Comparison of ENCODE assay signal across 8 mouse cellular contexts in the genomic region with DNA sequence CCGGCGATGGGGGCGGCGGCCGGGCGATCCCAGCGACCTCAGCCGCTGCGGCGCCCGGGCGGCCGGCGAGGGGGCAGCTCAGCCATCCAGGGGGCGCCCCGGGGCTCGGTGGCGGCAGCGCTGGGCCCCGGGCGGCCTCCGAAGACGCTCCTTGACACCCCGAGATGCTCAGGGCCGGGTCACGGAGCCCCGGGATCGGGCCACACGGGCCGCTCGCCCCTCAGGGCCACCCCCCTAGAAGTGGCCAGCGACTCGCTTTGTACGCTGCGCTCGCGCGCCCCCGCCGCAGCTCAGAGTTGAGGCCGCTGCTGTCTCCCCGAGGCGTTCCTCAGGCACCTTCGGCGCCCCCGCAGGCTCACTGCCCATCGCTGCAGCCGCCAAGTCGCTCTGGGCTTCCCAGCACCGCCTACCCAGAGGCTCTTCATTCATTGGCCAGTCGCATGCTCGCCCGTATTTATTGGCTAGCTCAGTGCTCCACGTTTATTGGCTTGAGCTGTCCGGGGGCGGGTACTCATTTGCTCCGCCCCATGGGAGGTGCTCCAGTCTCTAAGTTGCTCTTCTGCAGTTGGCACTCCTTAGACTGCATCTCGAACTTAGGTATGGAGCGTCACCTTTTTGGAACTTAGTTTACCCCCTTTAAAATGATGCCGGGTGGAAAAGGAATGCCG. TPM values are rescaled to one million over a fixed set of nuclear protein-coding genes. Genes with fewer than 3 reads are reported as not detected.
DNase-seq lines count a peak whose midpoint lies in the region; ATAC-seq and TF ChIP-seq lines count a peak whose summit lies in the region.

A gene (minus strand): TSS at position 357 of the 668 bp plus-strand sequence.

- H3K9me3 ChIP-seq in ES-Bruce4 (replicated peaks; ENCODE audit: control insufficient read depth, insufficient read depth, low read length, poor library complexity, severe bottlenecking) = no peaks in the 10 kb centered on the region
- H3K9me3 ChIP-seq in forebrain, embryonic 13.5 days (replicated peaks) = no peaks in the 10 kb centered on the region
- H3K9me3 ChIP-seq in liver, postnatal 0 days (ENCODE audit: low read length) = no peaks in the 10 kb centered on the region
- H3K9me3 ChIP-seq in neural tube, embryonic 14.5 days (ENCODE audit: control insufficient read depth, low read length) = no peaks in the 10 kb centered on the region

- no peaks in the 10 kb centered on the region for H3K36me3 ChIP-seq in ES-Bruce4 (ENCODE audit: control insufficient read depth, insufficient read depth, low read length, poor library complexity, severe bottlenecking)
- H3K36me3 ChIP-seq in forebrain, embryonic 13.5 days (ENCODE audit: poor library complexity, severe bottlenecking) = no peaks in the 10 kb centered on the region
- no peaks in the 10 kb centered on the region for H3K36me3 ChIP-seq in liver, postnatal 0 days (replicated peaks; ENCODE audit: insufficient read depth, low read length)
- H3K36me3 ChIP-seq in neural tube, embryonic 14.5 days (ENCODE audit: control insufficient read depth, insufficient read depth, low read length) = no peaks in the 10 kb centered on the region

- no peak for TF ChIP-seq CTCF in ES-Bruce4 (IDR thresholded peaks at IDR 0.05; ENCODE audit: low read depth, low read length)
- TF ChIP-seq CTCF in liver, postnatal 0 days (IDR thresholded peaks at IDR 0.05; ENCODE audit: low read depth) = peak; percentile 37; the same call in 1 of the 2 replicates

- peak within 1 kb of the TSS; percentile 83 for H3K9ac ChIP-seq in ES-Bruce4 (ENCODE audit: low read depth, poor library complexity, severe bottlenecking)
- H3K9ac ChIP-seq in forebrain, embryonic 13.5 days = peak within 1 kb of the TSS; percentile 95
- H3K9ac ChIP-seq in liver, postnatal 0 days (replicated peaks) = peak within 1 kb of the TSS; percentile 68
- H3K9ac ChIP-seq in neural tube, embryonic 14.5 days (replicated peaks; ENCODE audit: low read depth, low read length) = peak within 1 kb of the TSS; percentile 95

- H3K4me3 ChIP-seq in ES-Bruce4 (ENCODE audit: low read depth, low read length) = peak within 1 kb of the TSS; percentile 68
- H3K4me3 ChIP-seq in forebrain, embryonic 13.5 days = peak within 1 kb of the TSS; percentile 92
- H3K4me3 ChIP-seq in liver, postnatal 0 days (ENCODE audit: low read depth, low read length) = peak within 1 kb of the TSS; percentile 64
- peak within 1 kb of the TSS; percentile 92 for H3K4me3 ChIP-seq in neural tube, embryonic 14.5 days (ENCODE audit: low read depth, low read length)

- peak within 1 kb of the TSS; percentile 72 for H3K4me2 ChIP-seq in forebrain, embryonic 13.5 days
- peak within 1 kb of the TSS; percentile 96 for H3K4me2 ChIP-seq in liver, postnatal 0 days (ENCODE audit: low read depth, low read length)
- H3K4me2 ChIP-seq in neural tube, embryonic 14.5 days (ENCODE audit: low read depth, low read length) = peak within 1 kb of the TSS; percentile 74

- ATAC-seq in cerebellum, adult (ENCODE audit: insufficient number of reproducible peaks, low FRiP score, low TSS enrichment) = peak; percentile 82
- peak; percentile 95 for ATAC-seq in forebrain, embryonic 13.5 days
- ATAC-seq in liver, postnatal 0 days = peak; percentile 90
- ATAC-seq in neural tube, embryonic 14.5 days (ENCODE audit: low read depth) = peak; percentile 94

- WGBS in forebrain, embryonic 13.5 days = under 1% methylated on average over 50 of the region's 61 CpGs
- WGBS in large intestine, adult 2 months = under 1% methylated on average over 60 of the region's 61 CpGs
- WGBS in liver, postnatal 0 days (ENCODE audit: insufficient replicate concordance) = 1% methylated on average over 41 of the region's 61 CpGs
- under 1% methylated on average over 37 of the region's 61 CpGs for WGBS in neural tube, embryonic 14.5 days

- TF ChIP-seq POLR2A in ES-Bruce4 (IDR thresholded peaks at IDR 0.05; ENCODE audit: insufficient read depth, low read length) = peak; percentile 74

- no peak for TF ChIP-seq EP300 in ES-Bruce4 (IDR thresholded peaks at IDR 0.05; ENCODE audit: insufficient read depth, low read depth, low read length)
- no peak for TF ChIP-seq EP300 in liver, postnatal 0 days (IDR thresholded peaks at IDR 0.05; ENCODE audit: low read depth)

- peak; percentile 95 to 97 for DNase-seq in heart, postnatal 10 days
- DNase-seq in large intestine, adult 2 months (ENCODE audit: low read depth, low spot score) = peak; percentile 85
- DNase-seq in liver, postnatal 0 days = peak; percentile 92
- peak; percentile 91 for DNase-seq in testis, postnatal 10 days (ENCODE audit: low spot score)

- no peaks in the 10 kb centered on the region for H3K27me3 ChIP-seq in ES-Bruce4 (ENCODE audit: control insufficient read depth, insufficient read depth, low read length, poor library complexity, severe bottlenecking)
- H3K27me3 ChIP-seq in forebrain, embryonic 13.5 days = no peaks in the 10 kb centered on the region
- no peaks in the 10 kb centered on the region for H3K27me3 ChIP-seq in liver, postnatal 0 days (ENCODE audit: insufficient read depth, low read length)
- H3K27me3 ChIP-seq in neural tube, embryonic 14.5 days (ENCODE audit: control insufficient read depth, insufficient read depth, low read length) = no peaks in the 10 kb centered on the region

- H3K27ac ChIP-seq in ES-Bruce4 (ENCODE audit: insufficient read depth, low read length) = no peak within 1 kb of the TSS
- peak within 1 kb of the TSS; percentile 76 for H3K27ac ChIP-seq in forebrain, embryonic 13.5 days
- H3K27ac ChIP-seq in liver, postnatal 0 days (ENCODE audit: low read depth) = no peak within 1 kb of the TSS; the same call in 1 of the 2 replicates
- peak within 1 kb of the TSS; percentile 80 for H3K27ac ChIP-seq in neural tube, embryonic 14.5 days (ENCODE audit: low read depth, low read length)

- intact Hi-C loops in heart, postnatal 10 days (cut with DNase I) = loop anchor here (5.0 kb wide), 1 partner anchor 131 kb away; a partner anchor contains a TSS

- peaks cover 2% of the 10 kb centered on the region for H3K4me1 ChIP-seq in ES-Bruce4 (ENCODE audit: control insufficient read depth, insufficient read depth, low read length)
- peaks cover 54% of the 10 kb centered on the region for H3K4me1 ChIP-seq in forebrain, embryonic 13.5 days
- H3K4me1 ChIP-seq in liver, postnatal 0 days (ENCODE audit: insufficient read depth) = peaks cover 29% of the 10 kb centered on the region
- H3K4me1 ChIP-seq in neural tube, embryonic 14.5 days (ENCODE audit: control insufficient read depth, insufficient read depth, low read length) = peaks cover 49% of the 10 kb centered on the region

RNA-seq across cellular contexts. Expression of the gene that starts here (rescaled TPM):
- 6.7 and 7.0 TPM in 2 replicates for polyA plus RNA-seq in ES-Bruce4 (2011; ENCODE audit: insufficient read depth, insufficient read length, low read depth, missing spikeins)
- 15.0 and 17.3 TPM in 2 replicates for polyA plus RNA-seq in forebrain, embryonic 13.5 days (2015; fragmentation: Nextera tagmentation; extraction: Ambion mirVana)
- total RNA-seq in heart, postnatal 10 days (2021) = 10 to 100 TPM; 23.6 to 27.8 TPM
- 24.8 and 28.4 TPM in 2 replicates for polyA plus RNA-seq in large intestine, adult 2 months (2012; rRNA removed)
- polyA plus RNA-seq in liver, postnatal 0 days (2015; fragmentation: Nextera tagmentation; extraction: Ambion mirVana) = 2.8 and 4.4 TPM in 2 replicates
- 26.8 and 26.9 TPM in 2 replicates for polyA plus RNA-seq in neural tube, embryonic 14.5 days (2014; fragmentation: Nextera tagmentation; extraction: Ambion mirVana)

Comparison
In these comparisons a context has a peak if more than half of its experiments do, and no peak if none do; other contexts are left out.
1. H3K27ac ChIP-seq: peak in forebrain, embryonic 13.5 days (single experiment) and neural tube, embryonic 14.5 days (single experiment); none in ES-Bruce4 (single experiment) and liver, postnatal 0 days (single experiment).
2. Peak in every context shown above with its lines, with median percentiles within 50 percentile points of each other: H3K4me3 ChIP-seq, H3K9ac ChIP-seq, ATAC-seq, H3K4me2 ChIP-seq and DNase-seq.